Mouse (Mus musculus) liver, adult 2 months (tissue): Measurements from ENCODE around the gene 1700001P01Rik. TPM values are rescaled to one million over a fixed set of nuclear protein-coding genes. Genes with fewer than 3 reads are reported as not detected.

Experiments
- DNase-seq: peaks from one replicate; pipeline ENCODE4 v3.0.0-alpha.2; 2011; ENCODE audit warnings: low read depth, low spot score; ENCODE audit errors: extremely low read depth
- H3K27ac ChIP-seq: fragments of 200-500 bp; replicated peaks from 2 replicates; pipeline ENCODE4 v1.5.1; 2012; ENCODE audit warnings: low read depth, mild to moderate bottlenecking, control low read depth, inconsistent platforms, low read length; ENCODE audit not compliant: insufficient read depth
- H3K27me3 ChIP-seq: fragments of 200-500 bp; 2 replicates; pipeline ENCODE4 v1.6.1; 2012; ENCODE audit warnings: mild to moderate bottlenecking, moderate library complexity, low read length, inconsistent platforms; ENCODE audit not compliant: control insufficient read depth, insufficient read depth
- H3K36me3 ChIP-seq: fragments of 200-500 bp; 2 replicates; pipeline ENCODE4 v1.6.1; 2012; ENCODE audit warnings: low read length, inconsistent platforms; ENCODE audit not compliant: control insufficient read depth, insufficient read depth
- H3K4me1 ChIP-seq: fragments of 200-500 bp; 2 replicates; pipeline ENCODE4 v1.6.1; 2011; ENCODE audit warnings: low read length; ENCODE audit not compliant: control insufficient read depth, insufficient read depth
- H3K4me3 ChIP-seq: fragments of 200-500 bp; 2 replicates; pipeline ENCODE4 v1.5.1; 2011; ENCODE audit warnings: low read depth, mild to moderate bottlenecking, control low read depth, low read length, moderate library complexity; ENCODE audit not compliant: insufficient read depth
- H3K79me2 ChIP-seq: fragments of 200-500 bp; 2 replicates; pipeline ENCODE4 v1.6.1; 2012; ENCODE audit warnings: inconsistent platforms, mild to moderate bottlenecking, low read length, moderate library complexity; ENCODE audit not compliant: control insufficient read depth, insufficient read depth
- H3K9ac ChIP-seq: fragments of 200-500 bp; 2 replicates; pipeline ENCODE4 v1.6.1; 2012; ENCODE audit warnings: low read depth, mild to moderate bottlenecking, control low read depth, inconsistent platforms, low read length
- CTCF ChIP-seq: fragments of 200-500 bp; IDR thresholded peaks from 2 replicates; pipeline ENCODE4 v1.5.1; 2011; ENCODE audit warnings: low read depth, low read length, control low read depth
- POLR2A ChIP-seq: fragments of 200-500 bp; IDR thresholded peaks from 2 replicates; pipeline ENCODE4 v1.6.1; 2011; ENCODE audit warnings: low read length, control low read depth; ENCODE audit not compliant: insufficient read depth; ENCODE audit errors: extremely low read depth
- WGBS: fragments of 180-500 bp; shearing (Covaris S2); methylation state at CpG from one replicate; pipeline ENCODE4 v1.1.7; 2018; 5-methylcytosine and 5-hydroxymethylcytosine counted together
- polyA plus RNA-seq: library from polyadenylated mRNA; depleted of rRNA; stranded (reverse); fragments of >200 nt; gene quantifications from 2 replicates; pipeline ENCODE4 v1.2.3, GENCODE M21; 2012
- total RNA-seq: library from RNA; depleted of rRNA; stranded (reverse); fragments of >200 nt; gene quantifications from 2 replicates; pipeline ENCODE4 v1.2.3, GENCODE M21; 2014

The 1700001P01Rik gene
- total and polyA plus RNA-seq, 2 experiments = not detected

GRCm38 (mm10) chr11:97809235-97810121 is 33.8 kb upstream of the 1700001P01Rik start:
- Histone ChIP-seq H3K27ac (peak overlapping the region; percentile 67), H3K36me3 (peaks cover 3% of the 10 kb centered on the region; the same call in 1 of the 2 replicates), H3K4me1 (peaks cover 70% of the 10 kb centered on the region), H3K27me3 (no peaks in the 10 kb centered on the region), H3K79me2 (peaks cover 22% of the 10 kb centered on the region; the same call in 1 of the 2 replicates), H3K4me3 (no peak overlapping the region), H3K9ac (peak overlapping the region; percentile 20)
- TF ChIP-seq CTCF (no peak), POLR2A (no peak)
- peak; percentile 46 for DNase-seq
- WGBS = 25% methylated on average over 7 of the region's 7 CpGs

GRCm38 (mm10) chr11:97808621-97809234 is 33.0 kb upstream of the 1700001P01Rik start:
- 11% methylated on average over 5 of the region's 5 CpGs for WGBS
- Histone ChIP-seq H3K27ac (peak overlapping the region; percentile 67), H3K4me1 (peaks cover 69% of the 10 kb centered on the region), H3K36me3 (peaks cover 3% of the 10 kb centered on the region; the same call in 1 of the 2 replicates), H3K27me3 (no peaks in the 10 kb centered on the region), H3K79me2 (peaks cover 25% of the 10 kb centered on the region; the same call in 1 of the 2 replicates), H3K9ac (peak overlapping the region; percentile 20; the same call in 1 of the 2 replicates), H3K4me3 (no peak overlapping the region)
- no peak for TF ChIP-seq POLR2A
- TF ChIP-seq CTCF = no peak
- peak; percentile 89 for DNase-seq

- 9% methylated on average over 2 of the region's 2 CpGs for WGBS
- Histone ChIP-seq H3K79me2 (peaks cover 28% of the 10 kb centered on the region; the same call in 1 of the 2 replicates), H3K27me3 (no peaks in the 10 kb centered on the region), H3K36me3 (peaks cover 3% of the 10 kb centered on the region; the same call in 1 of the 2 replicates), H3K4me3 (no peak overlapping the region), H3K9ac (no peak overlapping the region), H3K27ac (peak overlapping the region; percentile 67), H3K4me1 (peaks cover 67% of the 10 kb centered on the region)
- no peak for TF ChIP-seq CTCF
- TF ChIP-seq POLR2A = no peak
- DNase-seq = peak; percentile 20
These were observed 32.4 kb upstream of the 1700001P01Rik start for GRCm38 (mm10) chr11:97808093-97808492.

GRCm38 (mm10) chr11:97807626-97808025 is 31.9 kb upstream of the 1700001P01Rik start:
- Histone ChIP-seq H3K79me2 (peaks cover 26% of the 10 kb centered on the region; the same call in 1 of the 2 replicates), H3K27me3 (no peaks in the 10 kb centered on the region), H3K4me1 (peaks cover 63% of the 10 kb centered on the region), H3K36me3 (peaks cover 3% of the 10 kb centered on the region; the same call in 1 of the 2 replicates), H3K4me3 (no peak overlapping the region), H3K27ac (peak overlapping the region; percentile 67), H3K9ac (no peak overlapping the region)
- WGBS = 23% methylated on average over 6 of the region's 6 CpGs
- TF ChIP-seq POLR2A (no peak), CTCF (no peak)
- DNase-seq = no peak

- no peak for TF ChIP-seq POLR2A
- TF ChIP-seq CTCF = no peak
- WGBS = 58% methylated on average over 7 of the region's 7 CpGs
- Histone ChIP-seq H3K36me3 (peaks cover 3% of the 10 kb centered on the region; the same call in 1 of the 2 replicates), H3K4me1 (peaks cover 67% of the 10 kb centered on the region), H3K27me3 (no peaks in the 10 kb centered on the region), H3K27ac (no peak overlapping the region), H3K9ac (no peak overlapping the region), H3K4me3 (no peak overlapping the region), H3K79me2 (peaks cover 23% of the 10 kb centered on the region; the same call in 1 of the 2 replicates)
- DNase-seq = no peak
These were observed 30.9 kb upstream of the 1700001P01Rik start for GRCm38 (mm10) chr11:97806613-97806964.
